Mouse (Mus musculus) intestine, embryonic 16.5 days (tissue): Measurements from ENCODE around the gene Tex101. TPM values are rescaled to one million over a fixed set of nuclear protein-coding genes. Genes with fewer than 3 reads are reported as not detected.
A peak's percentile ranks its signal among the peaks of the same experiment; 100 is the strongest.

Experiments
- ATAC-seq: fragments of 200-750 bp; cut with Nextera tagmentation; 2 replicates; pipeline ENCODE4 v1.8.0; 2017; ENCODE audit warnings: moderate TSS enrichment, moderate library complexity
- H3K27ac ChIP-seq: fragments of 300-500 bp; sonication (generic); 2 replicates; pipeline ENCODE4 v1.5.1; 2014; ENCODE audit warnings: mild to moderate bottlenecking, low read length
- H3K27me3 ChIP-seq: fragments of 300-500 bp; sonication (generic); replicated peaks from 2 replicates; pipeline ENCODE4 v1.6.1; 2014; ENCODE audit warnings: low read length, control low read depth, mixed read lengths; ENCODE audit not compliant: control insufficient read depth, insufficient read depth
- H3K36me3 ChIP-seq: fragments of 300-500 bp; sonication (generic); 2 replicates; pipeline ENCODE4 v1.6.1; 2014; ENCODE audit warnings: low read length, control low read depth; ENCODE audit not compliant: control insufficient read depth, insufficient read depth
- H3K4me1 ChIP-seq: fragments of 300-500 bp; sonication (generic); 2 replicates; pipeline ENCODE4 v1.6.1; 2014; ENCODE audit warnings: low read length, control low read depth, mixed read lengths; ENCODE audit not compliant: control insufficient read depth, insufficient read depth
- H3K4me2 ChIP-seq: fragments of 300-500 bp; sonication (generic); 2 replicates; pipeline ENCODE4 v1.6.1; 2014; ENCODE audit warnings: low read depth, low read length, control low read depth
- H3K4me3 ChIP-seq: fragments of 300-500 bp; sonication (generic); 2 replicates; pipeline ENCODE4 v1.5.1; 2014; ENCODE audit warnings: mild to moderate bottlenecking, low read length
- H3K9ac ChIP-seq: fragments of 300-500 bp; sonication (generic); 2 replicates; pipeline ENCODE4 v1.6.1; 2014; ENCODE audit warnings: low read depth, low read length
- H3K9me3 ChIP-seq: fragments of 300-500 bp; sonication (generic); 2 replicates; pipeline ENCODE4 v1.6.1; 2016; ENCODE audit warnings: low read length, control low read depth; ENCODE audit not compliant: control insufficient read depth
- WGBS: fragments of 180-500 bp; shearing (Covaris S2); extraction: QIAGEN DNeasy Blood & Tissue Kit; methylation state at CpG from one replicate; pipeline ENCODE4 v1.1.7; 2014; 5-methylcytosine and 5-hydroxymethylcytosine counted together
- polyA plus RNA-seq: library from polyadenylated mRNA; unstranded; fragments of >200 nt; fragmentation: Nextera tagmentation; extraction: Ambion mirVana; gene quantifications from 2 replicates; pipeline ENCODE4 v1.2.1, GENCODE M21; 2015

The Tex101 gene
- polyA plus RNA-seq, 1 experiment from 2014 or later: 0.12 TPM

DNA sequence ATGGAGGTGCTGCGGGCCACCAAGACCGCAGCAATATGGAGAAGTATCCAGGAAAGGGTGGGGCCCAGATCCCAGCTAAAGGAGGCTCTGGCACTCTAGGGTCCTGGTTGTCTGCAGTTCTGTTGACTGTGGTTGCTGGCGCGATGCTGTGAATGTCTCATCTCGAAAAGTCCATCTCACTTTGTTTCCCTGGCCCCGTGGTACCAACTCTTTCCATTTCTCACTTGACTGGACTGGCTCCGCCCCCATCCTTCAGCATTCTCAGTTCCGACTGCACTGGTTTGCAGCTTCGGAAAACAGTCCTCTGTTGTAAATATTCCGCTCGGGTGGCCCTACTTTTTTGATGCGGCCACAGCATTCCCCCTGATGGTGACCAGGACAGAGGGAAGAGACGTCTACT, 36.0 kb downstream of the Tex101 start:
- no peak for ATAC-seq
- no peak overlapping the region for H3K9ac ChIP-seq
- no peak overlapping the region for H3K4me2 ChIP-seq
- peaks cover 12% of the 10 kb centered on the region for H3K4me1 ChIP-seq
- no peak overlapping the region for H3K27ac ChIP-seq
- no peaks in the 10 kb centered on the region for H3K36me3 ChIP-seq
- 62% methylated on average over 13 of the region's 13 CpGs for WGBS
- peaks cover 28% of the 10 kb centered on the region for H3K27me3 ChIP-seq
- no peaks in the 10 kb centered on the region for H3K9me3 ChIP-seq
- H3K4me3 ChIP-seq: no peak overlapping the region

- Histone ChIP-seq H3K27ac (no peak overlapping the region), H3K36me3 (no peaks in the 10 kb centered on the region), H3K9ac (peak overlapping the region; percentile 53), H3K4me3 (peak overlapping the region; percentile 51), H3K27me3 (peaks cover 28% of the 10 kb centered on the region), H3K9me3 (no peaks in the 10 kb centered on the region), H3K4me1 (peaks cover 12% of the 10 kb centered on the region), H3K4me2 (peak overlapping the region; percentile 96)
- peak; percentile 65 for ATAC-seq
- WGBS: 3% methylated on average over 35 of the region's 35 CpGs
These were observed 38.2 kb downstream of the Tex101 start for GRCm38 (mm10) chr7:24638026-24638856.

GRCm38 (mm10) chr7:24637046-24637445, 39.4 kb downstream of the Tex101 start:
- Histone ChIP-seq H3K27ac (no peak overlapping the region), H3K27me3 (peaks cover 28% of the 10 kb centered on the region), H3K4me3 (peak overlapping the region; percentile 9; the same call in 1 of the 2 replicates), H3K36me3 (no peaks in the 10 kb centered on the region), H3K9me3 (no peaks in the 10 kb centered on the region), H3K4me2 (peak overlapping the region; percentile 27; the same call in 1 of the 2 replicates), H3K4me1 (peaks cover 12% of the 10 kb centered on the region), H3K9ac (no peak overlapping the region)
- peak; percentile 19; the same call in 1 of the 2 replicates for ATAC-seq
- 3% methylated on average over 18 of the region's 18 CpGs for WGBS

DNA sequence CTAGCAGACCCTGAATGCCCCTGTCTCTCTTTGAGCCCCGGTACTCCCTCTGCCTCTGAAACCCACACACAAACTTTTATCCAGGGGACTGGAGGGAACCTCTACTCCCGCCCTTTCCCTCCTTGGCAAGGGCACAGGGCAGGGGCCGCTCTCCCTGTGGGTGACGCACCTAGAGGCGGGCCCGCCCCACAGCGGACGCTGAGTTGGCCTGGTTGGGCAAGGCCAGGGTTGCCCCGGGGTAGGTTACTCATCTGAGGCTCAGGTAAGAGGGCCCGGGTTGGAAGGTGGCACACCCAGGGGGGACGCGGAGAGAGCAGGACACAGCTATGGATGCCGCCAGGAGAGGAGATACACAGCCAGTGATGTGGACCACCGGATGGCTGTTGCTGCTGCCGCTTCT, 40.2 kb downstream of the Tex101 start, which contains the start of gene Lypd3:
Gene Lypd3 (plus strand): TSS at position 287 of the 400 bp plus-strand sequence.
- Histone ChIP-seq H3K4me2 (peak within 1 kb of the TSS; percentile 27), H3K36me3 (no peaks in the 10 kb centered on the region), H3K9ac (0 out of 2 replicates have a peak within 1 kb of the TSS, but pooled peaks have one; percentile 53), H3K9me3 (no peaks in the 10 kb centered on the region), H3K4me3 (peak within 1 kb of the TSS; percentile 9; the same call in 1 of the 2 replicates), H3K27ac (no peak within 1 kb of the TSS), H3K27me3 (peaks cover 28% of the 10 kb centered on the region), H3K4me1 (peaks cover 12% of the 10 kb centered on the region)
- 23% methylated on average over 15 of the region's 15 CpGs for WGBS
- no peak for ATAC-seq

DNA sequence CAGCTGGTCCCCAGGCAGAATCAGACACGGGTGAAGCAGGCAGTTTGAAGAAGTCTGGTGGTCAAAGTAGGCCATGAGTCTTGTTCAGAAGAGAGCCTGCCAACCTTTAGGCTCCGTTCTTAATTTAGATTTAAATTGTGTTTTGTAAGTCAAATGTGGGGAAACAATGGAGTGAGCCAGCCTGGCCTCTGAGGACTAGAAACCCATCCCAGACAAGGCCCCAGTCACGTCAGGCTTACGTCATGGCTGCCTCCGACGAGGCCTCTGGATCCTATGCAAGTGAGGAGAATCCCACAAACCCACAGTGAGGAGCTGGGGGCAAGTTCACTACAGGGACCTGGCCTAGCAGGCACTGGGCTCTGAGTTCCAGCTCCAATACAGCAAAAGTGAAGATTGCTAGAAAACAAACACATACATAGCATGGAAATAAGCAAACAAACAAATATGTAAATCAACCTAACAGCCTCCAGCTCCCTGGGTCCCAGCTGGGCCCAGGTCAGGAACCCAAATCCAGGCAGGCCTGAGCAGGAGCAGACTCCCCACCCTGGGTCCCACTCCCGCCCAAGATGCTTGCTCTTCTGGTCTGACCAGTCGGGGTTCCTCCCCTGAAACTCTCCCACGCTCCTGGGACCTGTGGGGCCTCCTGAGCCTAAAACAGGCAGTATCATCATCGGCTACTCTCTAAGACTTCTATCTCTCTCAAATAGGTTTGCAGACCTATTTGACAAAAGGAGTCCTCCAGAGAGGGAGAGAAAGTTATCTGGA, 46.2 kb downstream of the Tex101 start:
- H3K4me2 ChIP-seq: no peak overlapping the region
- H3K4me1 ChIP-seq: peaks cover 6% of the 10 kb centered on the region; the same call in 1 of the 2 replicates
- no peak for ATAC-seq
- no peaks in the 10 kb centered on the region for H3K36me3 ChIP-seq
- H3K27me3 ChIP-seq: no peaks in the 10 kb centered on the region
- H3K27ac ChIP-seq: no peak overlapping the region
- H3K9me3 ChIP-seq: no peaks in the 10 kb centered on the region
- H3K9ac ChIP-seq: no peak overlapping the region
- no peak overlapping the region for H3K4me3 ChIP-seq
- WGBS: 74% methylated on average over 10 of the region's 10 CpGs

DNA sequence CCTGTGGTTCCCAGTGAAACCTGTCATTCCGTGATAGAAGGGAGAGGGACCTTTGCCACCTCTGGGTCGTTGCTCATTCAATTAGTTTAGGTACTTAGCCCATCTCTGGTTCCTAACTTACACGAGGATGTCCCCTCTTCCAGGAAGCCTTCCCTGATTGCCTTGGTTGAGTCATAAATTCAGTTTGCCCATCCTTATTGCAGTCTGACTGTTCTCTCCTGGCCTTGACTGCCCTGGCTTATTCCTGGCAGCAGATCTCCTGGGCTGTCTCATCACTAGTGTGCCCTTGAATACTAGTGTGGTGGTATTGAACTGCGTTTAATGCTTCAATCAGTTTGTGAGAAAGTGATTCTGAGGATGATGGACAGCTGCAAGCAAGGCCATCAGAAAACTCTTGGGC, 46.8 kb downstream of the Tex101 start:
- Histone ChIP-seq H3K4me3 (no peak overlapping the region), H3K27ac (no peak overlapping the region), H3K9me3 (no peaks in the 10 kb centered on the region), H3K36me3 (no peaks in the 10 kb centered on the region), H3K9ac (0 out of 2 replicates have a peak overlapping the region, but pooled peaks have one; percentile 58), H3K4me2 (no peak overlapping the region), H3K4me1 (peaks cover 6% of the 10 kb centered on the region; the same call in 1 of the 2 replicates), H3K27me3 (no peaks in the 10 kb centered on the region)
- no peak for ATAC-seq
- WGBS: 71% methylated on average over 4 of the region's 4 CpGs

- peak overlapping the region; percentile 37 for H3K27ac ChIP-seq
These were observed 47.5 kb downstream of the Tex101 start for GRCm38 (mm10) chr7:24628685-24629610.

GRCm38 (mm10) chr7:24622967-24623366, 53.5 kb downstream of the Tex101 start:
- no peak overlapping the region for H3K27ac ChIP-seq
- 83% methylated on average over 6 of the region's 6 CpGs for WGBS
- no peaks in the 10 kb centered on the region for H3K27me3 ChIP-seq
- H3K9ac ChIP-seq: no peak overlapping the region
- H3K36me3 ChIP-seq: peaks cover 15% of the 10 kb centered on the region
- H3K4me1 ChIP-seq: no peaks in the 10 kb centered on the region
- ATAC-seq: no peak
- no peak overlapping the region for H3K4me2 ChIP-seq
- H3K9me3 ChIP-seq: no peaks in the 10 kb centered on the region
- no peak overlapping the region for H3K4me3 ChIP-seq

More at GRCm38 (mm10) chr7:24628685-24629610, 47.5 kb downstream of the Tex101 start:
- H3K4me2 ChIP-seq: peak overlapping the region; percentile 67
- H3K36me3 ChIP-seq: no peaks in the 10 kb centered on the region
- no peaks in the 10 kb centered on the region for H3K9me3 ChIP-seq
- peak overlapping the region; percentile 37 for H3K4me3 ChIP-seq
- ATAC-seq: peak; percentile 91
- H3K27me3 ChIP-seq: no peaks in the 10 kb centered on the region
- WGBS: 8% methylated on average over 30 of the region's 33 CpGs
- H3K4me1 ChIP-seq: peaks cover 6% of the 10 kb centered on the region; the same call in 1 of the 2 replicates
- peak overlapping the region; percentile 58 for H3K9ac ChIP-seq
